Mouse (Mus musculus): ENCODE results near the gene A4galt. TPM values are rescaled to one million over a fixed set of nuclear protein-coding genes. Genes with fewer than 3 reads are reported as not detected.

Gene A4galt
- total and polyA plus RNA-seq, 3 experiments: not detected

DNA sequence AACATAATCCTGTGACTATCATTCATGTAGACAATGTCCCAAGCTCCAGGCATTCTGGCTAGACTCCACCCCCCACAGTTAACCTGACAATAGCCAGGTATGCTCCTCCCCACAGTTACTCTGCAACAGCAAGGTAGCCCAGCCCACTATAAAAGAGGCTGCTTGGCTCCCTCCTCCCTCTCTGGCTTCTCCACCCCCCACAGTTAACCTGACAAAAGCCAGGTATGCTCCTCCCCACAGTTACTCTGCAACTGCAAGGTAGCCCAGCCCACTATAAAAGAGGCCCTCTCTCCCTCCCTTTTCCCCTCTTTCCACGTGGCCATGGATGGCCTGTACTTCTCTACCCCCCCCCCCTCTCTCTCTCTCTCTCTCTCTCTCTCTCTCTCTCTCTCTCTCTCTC, 14.8 kb downstream of the A4galt start:
- no peak overlapping the region for H3K9ac ChIP-seq (ENCODE audit: control insufficient read depth, low read depth, low read length, poor library complexity, severe bottlenecking)
- TF ChIP-seq TBP (IDR thresholded peaks at IDR 0.05; ENCODE audit: low read depth, low read length): no peak
- TF ChIP-seq RCOR1 (IDR thresholded peaks at IDR 0.05; ENCODE audit: low read depth, low read length): no peak
- no peak for TF ChIP-seq ZMIZ1 (IDR thresholded peaks at IDR 0.05; ENCODE audit: low read depth, low read length)
- no peak for TF ChIP-seq MEF2A (IDR thresholded peaks at IDR 0.05; ENCODE audit: extremely low read depth, insufficient replicate concordance, low read depth, low read length, poor library complexity, severe bottlenecking)
- TF ChIP-seq NELFE (IDR thresholded peaks at IDR 0.05; ENCODE audit: low read depth, low read length): no peak

DNA sequence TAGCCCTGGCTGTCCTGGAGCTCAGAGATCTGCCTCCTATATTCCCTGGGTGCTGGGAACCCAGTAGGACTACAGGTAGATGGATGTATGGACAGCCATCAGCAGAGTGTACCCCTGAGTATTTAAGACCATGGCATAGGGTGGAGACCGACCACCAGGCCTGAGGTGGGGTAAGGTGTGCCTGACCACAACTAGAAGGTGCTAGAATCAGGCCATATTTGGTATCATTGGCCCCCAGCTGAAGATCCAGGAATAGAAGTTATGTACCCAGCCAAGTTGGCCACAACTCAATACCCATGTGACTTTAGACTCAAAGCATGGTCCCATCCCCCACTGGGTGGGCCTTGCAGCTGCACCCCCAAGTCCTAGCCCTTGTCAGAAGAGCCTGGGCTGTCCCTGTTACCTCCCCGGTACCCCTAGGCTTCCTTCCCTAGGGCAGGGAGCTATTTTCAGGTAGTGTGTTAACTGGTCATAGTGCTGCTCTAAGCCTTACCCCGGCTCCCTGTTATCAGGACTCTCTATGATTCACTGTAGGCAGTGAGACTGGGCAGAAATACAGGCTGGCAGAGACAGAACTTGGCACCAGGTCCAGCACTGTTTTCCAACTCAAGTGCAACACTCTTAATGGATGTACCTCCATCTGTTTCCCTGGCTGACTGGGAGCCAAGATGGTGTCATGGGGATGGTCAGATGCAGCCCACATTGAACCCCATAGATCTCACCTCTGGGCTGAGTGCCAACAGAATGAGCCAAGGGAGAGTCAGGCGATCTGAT, 18.2 kb downstream of the A4galt start:
- Histone ChIP-seq H3K79me2 (ENCODE audit: control insufficient read depth, insufficient read depth, low read length, poor library complexity) (no peaks in the 10 kb centered on the region), H3K4me3 (ENCODE audit: control insufficient read depth in 1 of 2, insufficient read depth in 1 of 2, low read depth in 2 of 2, low read length in 2 of 2) (no peak overlapping the region), H3K4me1 (ENCODE audit: control insufficient read depth in 1 of 2, insufficient read depth in 2 of 2, low read length in 2 of 2) (no peaks in the 10 kb centered on the region), H3K9me3 (replicated peaks; ENCODE audit: insufficient read depth, low read length) (no peaks in the 10 kb centered on the region), H3K9ac (ENCODE audit: control insufficient read depth, low read depth, low read length, poor library complexity, severe bottlenecking) (no peak overlapping the region), H3K27ac (ENCODE audit: control insufficient read depth, low read depth, low read length) (no peak overlapping the region), H3K27me3 (ENCODE audit: control insufficient read depth in 1 of 2, insufficient read depth in 2 of 2, low read length in 2 of 2) (no peaks in the 10 kb centered on the region; a peak in 2 of 4 replicates), H3K36me3 (ENCODE audit: control insufficient read depth in 1 of 2, insufficient read depth in 2 of 2, low read length in 2 of 2) (no peaks in the 10 kb centered on the region)
- TF ChIP-seq MYB (IDR thresholded peaks at IDR 0.05; ENCODE audit: low read depth, low read length) (no peak), CHD2 (IDR thresholded peaks at IDR 0.05; ENCODE audit: low read length) (no peak), GABPA (IDR thresholded peaks at IDR 0.05; ENCODE audit: low read depth, low read length) (no peak), TBP (IDR thresholded peaks at IDR 0.05; ENCODE audit: low read depth, low read length) (no peak), ZC3H11A (IDR thresholded peaks at IDR 0.05; ENCODE audit: low read depth, low read length) (no peak), GATA1 (IDR thresholded peaks at IDR 0.05; ENCODE audit: low read depth, low read length) (no peak), USF1 (IDR thresholded peaks at IDR 0.05; ENCODE audit: low read depth, low read length) (no peak), MAX (IDR thresholded peaks at IDR 0.05; ENCODE audit: low read length) (no peak)
- DNase-seq (ENCODE audit: low read depth, low spot score): no peak

More for the DNA sequence above, 14.8 kb downstream of the A4galt start:
- H3K4me1 ChIP-seq (ENCODE audit: control insufficient read depth in 1 of 2, insufficient read depth in 2 of 2, low read length in 2 of 2): no peaks in the 10 kb centered on the region
- no peaks in the 10 kb centered on the region; a peak in 2 of 4 replicates for H3K27me3 ChIP-seq (ENCODE audit: control insufficient read depth in 1 of 2, insufficient read depth in 2 of 2, low read length in 2 of 2)
- DNase-seq (ENCODE audit: low read depth, low spot score): no peak
- H3K27ac ChIP-seq (ENCODE audit: control insufficient read depth, low read depth, low read length): no peak overlapping the region
- H3K4me3 ChIP-seq (ENCODE audit: control insufficient read depth in 1 of 2, insufficient read depth in 1 of 2, low read depth in 2 of 2, low read length in 2 of 2): no peak overlapping the region
- H3K36me3 ChIP-seq (ENCODE audit: control insufficient read depth in 1 of 2, insufficient read depth in 2 of 2, low read length in 2 of 2): no peaks in the 10 kb centered on the region
- no peaks in the 10 kb centered on the region for H3K79me2 ChIP-seq (ENCODE audit: control insufficient read depth, insufficient read depth, low read length, poor library complexity)
- H3K9me3 ChIP-seq (replicated peaks; ENCODE audit: insufficient read depth, low read length): no peaks in the 10 kb centered on the region

DNA sequence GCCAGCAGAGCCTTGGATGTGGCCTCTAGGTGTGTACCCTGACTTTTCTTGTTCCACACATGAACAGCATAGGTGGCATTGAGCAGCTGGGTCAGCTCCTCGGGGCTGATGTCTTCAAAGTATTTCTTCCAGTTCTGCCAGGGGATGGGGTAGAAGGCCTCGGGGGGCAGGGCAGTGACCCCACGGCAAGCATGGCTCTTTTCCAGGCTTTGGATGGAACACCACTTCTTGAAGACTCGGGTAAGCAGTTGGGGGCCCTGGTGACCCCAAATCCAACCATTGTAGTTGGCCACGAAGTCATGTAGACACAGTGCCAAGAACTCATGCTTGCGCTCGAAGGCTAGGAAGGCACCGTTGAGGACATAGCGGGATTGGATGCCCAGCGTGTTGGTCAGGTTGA, 24.0 kb downstream of the A4galt start:
- Histone ChIP-seq H3K27ac (ENCODE audit: control insufficient read depth, low read depth, low read length) (no peak overlapping the region), H3K27me3 (ENCODE audit: control insufficient read depth in 1 of 2, insufficient read depth in 2 of 2, low read length in 2 of 2) (peaks cover 3 to 4% of the 10 kb centered on the region in 2 experiments; a peak in 3 of 4 replicates), H3K9ac (ENCODE audit: control insufficient read depth, low read depth, low read length, poor library complexity, severe bottlenecking) (no peak overlapping the region), H3K4me1 (ENCODE audit: control insufficient read depth in 1 of 2, insufficient read depth in 2 of 2, low read length in 2 of 2) (no peaks in the 10 kb centered on the region), H3K4me3 (ENCODE audit: control insufficient read depth in 1 of 2, insufficient read depth in 1 of 2, low read depth in 2 of 2, low read length in 2 of 2) (no peak overlapping the region), H3K36me3 (ENCODE audit: control insufficient read depth in 1 of 2, insufficient read depth in 2 of 2, low read length in 2 of 2) (no peaks in the 10 kb centered on the region), H3K9me3 (replicated peaks; ENCODE audit: insufficient read depth, low read length) (no peaks in the 10 kb centered on the region), H3K79me2 (ENCODE audit: control insufficient read depth, insufficient read depth, low read length, poor library complexity) (no peaks in the 10 kb centered on the region)
- no peak for DNase-seq (ENCODE audit: low read depth, low spot score)
- TF ChIP-seq MAFK (IDR thresholded peaks at IDR 0.05; ENCODE audit: borderline replicate concordance, low read depth, low read length): no peak
- TF ChIP-seq CHD1 (IDR thresholded peaks at IDR 0.05; ENCODE audit: low read depth, low read length): no peak
- TF ChIP-seq MXI1 (IDR thresholded peaks at IDR 0.05; ENCODE audit: low read depth, low read length): no peak
- TF ChIP-seq GATA1 (IDR thresholded peaks at IDR 0.05; ENCODE audit: low read depth, low read length): no peak
- no peak for TF ChIP-seq ZKSCAN1 (IDR thresholded peaks at IDR 0.05; ENCODE audit: low read depth, low read length)
- TF ChIP-seq E2F4 (IDR thresholded peaks at IDR 0.05; ENCODE audit: borderline replicate concordance, low read depth, low read length): no peak
- no peak for TF ChIP-seq EP300 (IDR thresholded peaks at IDR 0.05; ENCODE audit: low read depth in 1 of 2, low read length in 2 of 2)

Data from MEL (cell line).